8 mouse cellular contexts compared by ENCODE assay signal in genomic region chr16:38482780-38483562, GRCm38 (mm10). TPM values are rescaled to one million over a fixed set of nuclear protein-coding genes. Genes with fewer than 3 reads are reported as not detected.
DNase-seq lines count a peak whose midpoint lies in the region; ATAC-seq lines count a peak whose summit lies in the region.

No protein-coding gene starts in this region.

- no peaks in the 10 kb centered on the region for H3K9me3 ChIP-seq in heart, embryonic 15.5 days (replicated peaks)
- H3K9me3 ChIP-seq in stomach, embryonic 14.5 days (ENCODE audit: control insufficient read depth, low read depth, low read length), result no peaks in the 10 kb centered on the region

- H3K4me3 ChIP-seq in heart, embryonic 15.5 days, result peak overlapping the region; percentile 47
- H3K4me3 ChIP-seq in stomach, embryonic 14.5 days (ENCODE audit: low read depth, low read length), result peak overlapping the region; percentile 18

- peaks cover 5% of the 10 kb centered on the region; the same call in 1 of the 2 replicates for H3K27me3 ChIP-seq in heart, embryonic 15.5 days
- no peaks in the 10 kb centered on the region for H3K27me3 ChIP-seq in stomach, embryonic 14.5 days (ENCODE audit: control insufficient read depth, insufficient read depth, low read length)

- peak overlapping the region; percentile 31 for H3K9ac ChIP-seq in heart, embryonic 15.5 days
- H3K9ac ChIP-seq in stomach, embryonic 14.5 days (replicated peaks; ENCODE audit: low read depth, low read length), result no peak overlapping the region; the same call in 1 of the 2 replicates

- WGBS in heart, embryonic 15.5 days, result 14% methylated on average over 32 of the region's 32 CpGs
- WGBS in stomach, embryonic 14.5 days, result 17% methylated on average over 32 of the region's 32 CpGs

- H3K36me3 ChIP-seq in heart, embryonic 15.5 days, result no peaks in the 10 kb centered on the region
- no peaks in the 10 kb centered on the region for H3K36me3 ChIP-seq in stomach, embryonic 14.5 days (ENCODE audit: control insufficient read depth, insufficient read depth, low read length)

- no peak for ATAC-seq in heart, embryonic 15.5 days (replicated peaks; ENCODE audit: insufficient number of reproducible peaks, insufficient read depth, low FRiP score, low read depth)
- ATAC-seq in megakaryocyte, adult 5-6 weeks (ENCODE audit: poor library complexity, severe bottlenecking), result peak; percentile 16; the same call in 1 of the 2 replicates
- ATAC-seq in stomach, embryonic 14.5 days (ENCODE audit: insufficient number of reproducible peaks, insufficient read depth, low FRiP score, low read depth), result peak; percentile 42; the same call in 1 of the 2 replicates
- ATAC-seq in erythroblast, adult 5-6 weeks (replicated peaks; ENCODE audit: low FRiP score, poor library complexity, severe bottlenecking), result no peak

- no peak overlapping the region for H3K27ac ChIP-seq in heart, embryonic 15.5 days
- no peak overlapping the region for H3K27ac ChIP-seq in stomach, embryonic 14.5 days (ENCODE audit: low read length)

- H3K4me1 ChIP-seq in heart, embryonic 15.5 days (replicated peaks), result peaks cover 10% of the 10 kb centered on the region
- H3K4me1 ChIP-seq in stomach, embryonic 14.5 days (ENCODE audit: control insufficient read depth, insufficient read depth, low read length), result no peaks in the 10 kb centered on the region

- H3K4me2 ChIP-seq in heart, embryonic 15.5 days, result peak overlapping the region; percentile 81
- H3K4me2 ChIP-seq in stomach, embryonic 14.5 days (replicated peaks; ENCODE audit: low read depth, low read length), result peak overlapping the region; percentile 45

- peak; percentile 66 for DNase-seq in B cell, adult 2 months
- peak; percentile 60 for DNase-seq in ES-CJ7 (ENCODE audit: low read depth, low spot score)
- DNase-seq in embryo, embryonic 9.5 days (ENCODE audit: extremely low spot score), result peak; percentile 24
- DNase-seq in kidney, postnatal 25 days, result peak; percentile 42 to 65

RNA-seq across cellular contexts. Expression of gene Cd80, which starts 27.6 kb away (rescaled TPM):
- polyA plus RNA-seq in heart, embryonic 15.5 days (2015; fragmentation: Nextera tagmentation; extraction: Ambion mirVana), result 0.53 and 0.61 TPM in 2 replicates
- 6.5 and 10.4 TPM in 2 replicates for total RNA-seq in megakaryocyte, adult 5-6 weeks (2015)
- total RNA-seq in megakaryocyte, adult 5-6 weeks (2017), result 3.0 and 4.0 TPM in 2 replicates
- polyA plus RNA-seq in stomach, embryonic 14.5 days (2014; fragmentation: Nextera tagmentation; extraction: Ambion mirVana), result 0.43 and 0.49 TPM in 2 replicates
- not detected in 2 replicates for total RNA-seq in erythroblast, adult 5-6 weeks (2015; ENCODE audit: low replicate concordance)
- 0.77 and 0.98 TPM in 2 replicates for total RNA-seq in erythroblast, adult 5-6 weeks (2017; ENCODE audit: low replicate concordance)

RNA-seq across cellular contexts. Expression of gene Adprh, which starts 30.5 kb away (rescaled TPM):
- 81.1 and 87.5 TPM in 2 replicates for polyA plus RNA-seq in heart, embryonic 15.5 days (2015; fragmentation: Nextera tagmentation; extraction: Ambion mirVana)
- total RNA-seq in megakaryocyte, adult 5-6 weeks (2015), result 30.6 and 30.9 TPM in 2 replicates
- total RNA-seq in megakaryocyte, adult 5-6 weeks (2017), result 18.3 and 19.2 TPM in 2 replicates
- polyA plus RNA-seq in stomach, embryonic 14.5 days (2014; fragmentation: Nextera tagmentation; extraction: Ambion mirVana), result 92.3 and 93.6 TPM in 2 replicates
- 6.1 and 9.2 TPM in 2 replicates for total RNA-seq in erythroblast, adult 5-6 weeks (2015; ENCODE audit: low replicate concordance)
- total RNA-seq in erythroblast, adult 5-6 weeks (2017; ENCODE audit: low replicate concordance), result 2.2 and 4.6 TPM in 2 replicates

RNA-seq across cellular contexts. Expression of gene Timmdc1, which starts 39.5 kb away (rescaled TPM):
- polyA plus RNA-seq in heart, embryonic 15.5 days (2015; fragmentation: Nextera tagmentation; extraction: Ambion mirVana), result 31.9 and 38.1 TPM in 2 replicates
- 5.3 and 9.3 TPM in 2 replicates for total RNA-seq in megakaryocyte, adult 5-6 weeks (2015)
- total RNA-seq in megakaryocyte, adult 5-6 weeks (2017), result 19.0 and 19.9 TPM in 2 replicates
- 23.8 and 25.5 TPM in 2 replicates for polyA plus RNA-seq in stomach, embryonic 14.5 days (2014; fragmentation: Nextera tagmentation; extraction: Ambion mirVana)
- total RNA-seq in erythroblast, adult 5-6 weeks (2015; ENCODE audit: low replicate concordance), result 1.5 and 3.6 TPM in 2 replicates
- total RNA-seq in erythroblast, adult 5-6 weeks (2017; ENCODE audit: low replicate concordance), result 3.8 and 12.4 TPM in 2 replicates

RNA-seq across cellular contexts. Expression of gene Pla1a, which starts 50.0 kb away (rescaled TPM):
- 2.0 and 2.8 TPM in 2 replicates for polyA plus RNA-seq in heart, embryonic 15.5 days (2015; fragmentation: Nextera tagmentation; extraction: Ambion mirVana)
- total RNA-seq in megakaryocyte, adult 5-6 weeks (2015), result 0.38 TPM in 1 of 2 replicates, not detected in the other
- not detected in 2 replicates for total RNA-seq in megakaryocyte, adult 5-6 weeks (2017)
- polyA plus RNA-seq in stomach, embryonic 14.5 days (2014; fragmentation: Nextera tagmentation; extraction: Ambion mirVana), result 0.71 TPM in 1 of 2 replicates, not detected in the other
- 3.7 TPM in 1 of 2 replicates, not detected in the other for total RNA-seq in erythroblast, adult 5-6 weeks (2015; ENCODE audit: low replicate concordance)
- 0.28 TPM in 1 of 2 replicates, not detected in the other for total RNA-seq in erythroblast, adult 5-6 weeks (2017; ENCODE audit: low replicate concordance)

Comparison
In these comparisons a context has a peak if more than half of its experiments do, and no peak if none do; other contexts are left out.
1. ATAC-seq: peak in megakaryocyte, adult 5-6 weeks (single experiment) and stomach, embryonic 14.5 days (single experiment); none in heart, embryonic 15.5 days (single experiment) and erythroblast, adult 5-6 weeks (single experiment).
2. Peak in every context shown above with its lines, with median percentiles within 50 percentile points of each other: DNase-seq.